Mouse (Mus musculus) heart, embryonic 13.5 days (tissue): ENCODE data around the gene Pim3. TPM values are rescaled to one million over a fixed set of nuclear protein-coding genes. Genes with fewer than 3 reads are reported as not detected.
A peak's percentile ranks its signal among the peaks of the same experiment; 100 is the strongest.

Experiments
- ATAC-seq: fragments of 200-750 bp; cut with Nextera tagmentation; 2 replicates; pipeline ENCODE4 v1.8.0; 2017; ENCODE audit warnings: moderate TSS enrichment; ENCODE audit not compliant: insufficient number of reproducible peaks, low FRiP score, low TSS enrichment; ENCODE audit errors: extremely low read depth
- H3K27ac ChIP-seq: fragments of 300-500 bp; sonication (generic); replicated peaks from 2 replicates; pipeline ENCODE4 v1.5.1; 2015; ENCODE audit warnings: moderate library complexity, mild to moderate bottlenecking, inconsistent platforms
- H3K27me3 ChIP-seq: fragments of 300-500 bp; sonication (generic); replicated peaks from 2 replicates; pipeline ENCODE4 v1.6.1; 2015; ENCODE audit warnings: mild to moderate bottlenecking, inconsistent platforms
- H3K36me3 ChIP-seq: fragments of 300-500 bp; sonication (generic); 2 replicates; pipeline ENCODE4 v1.6.1; 2015; ENCODE audit warnings: mild to moderate bottlenecking, inconsistent platforms
- H3K4me1 ChIP-seq: fragments of 300-500 bp; sonication (generic); 2 replicates; pipeline ENCODE4 v1.6.1; 2015; ENCODE audit warnings: inconsistent platforms
- H3K4me2 ChIP-seq: fragments of 300-500 bp; sonication (generic); 2 replicates; pipeline ENCODE4 v1.6.1; 2015; ENCODE audit warnings: inconsistent platforms, mild to moderate bottlenecking, moderate library complexity
- H3K4me3 ChIP-seq: fragments of 300-500 bp; sonication (generic); 2 replicates; pipeline ENCODE4 v1.5.1; 2015; ENCODE audit warnings: moderate library complexity, mild to moderate bottlenecking, inconsistent platforms
- H3K9ac ChIP-seq: fragments of 300-500 bp; sonication (generic); 2 replicates; pipeline ENCODE4 v1.6.1; 2015; ENCODE audit warnings: inconsistent platforms, mild to moderate bottlenecking, moderate library complexity
- H3K9me3 ChIP-seq: fragments of 300-500 bp; sonication (generic); 2 replicates; pipeline ENCODE4 v1.6.1; 2016; ENCODE audit warnings: inconsistent platforms
- WGBS: fragments of 180-500 bp; shearing (Covaris S2); methylation state at CpG from one replicate; pipeline ENCODE4 v1.1.7; 2015; ENCODE audit warnings: mixed read lengths; 5-methylcytosine and 5-hydroxymethylcytosine counted together
- polyA plus RNA-seq: library from polyadenylated mRNA; unstranded; fragments of >200 nt; fragmentation: Nextera tagmentation; extraction: Ambion mirVana; gene quantifications from 2 replicates; pipeline ENCODE4 v1.2.1, GENCODE M21; 2015

Pim3 gene
- polyA plus RNA-seq, 1 experiment from 2014 or later, result 51.8 TPM

- Histone ChIP-seq H3K9me3 (no peaks in the 10 kb centered on the region), H3K27ac (no peak overlapping the region), H3K27me3 (no peaks in the 10 kb centered on the region), H3K9ac (peak overlapping the region; percentile 58), H3K4me3 (no peak overlapping the region), H3K4me1 (peaks cover 44% of the 10 kb centered on the region), H3K4me2 (no peak overlapping the region), H3K36me3 (peaks cover 3% of the 10 kb centered on the region)
- WGBS, result 60% methylated on average over 8 of the region's 8 CpGs
- no peak for ATAC-seq
Measured at GRCm38 (mm10) chr15:88859206-88859970, 2.6 kb upstream of the Pim3 start.

GRCm38 (mm10) chr15:88860781-88861180, 1.2 kb upstream of the Pim3 start:
- H3K4me1 ChIP-seq, result peaks cover 44% of the 10 kb centered on the region
- no peak overlapping the region for H3K9ac ChIP-seq
- peaks cover 17% of the 10 kb centered on the region for H3K36me3 ChIP-seq
- WGBS, result 90% methylated on average over 3 of the region's 3 CpGs
- no peak overlapping the region for H3K27ac ChIP-seq
- H3K27me3 ChIP-seq, result no peaks in the 10 kb centered on the region
- H3K9me3 ChIP-seq, result no peaks in the 10 kb centered on the region
- no peak for ATAC-seq
- no peak overlapping the region for H3K4me2 ChIP-seq
- no peak overlapping the region for H3K4me3 ChIP-seq

GRCm38 (mm10) chr15:88862881-88863694, 1.1 kb downstream of the Pim3 start:
- no peak for ATAC-seq
- Histone ChIP-seq H3K27me3 (no peaks in the 10 kb centered on the region), H3K36me3 (peaks cover 26% of the 10 kb centered on the region), H3K9ac (peak overlapping the region; percentile 98), H3K4me2 (peak overlapping the region; percentile 94), H3K9me3 (no peaks in the 10 kb centered on the region), H3K27ac (peak overlapping the region; percentile 97), H3K4me3 (peak overlapping the region; percentile 96), H3K4me1 (peaks cover 63% of the 10 kb centered on the region)
- WGBS, result under 1% methylated on average over 98 of the region's 98 CpGs

GRCm38 (mm10) chr15:88863695-88864231, 1.8 kb downstream of the Pim3 start:
- no peaks in the 10 kb centered on the region for H3K9me3 ChIP-seq
- peaks cover 63% of the 10 kb centered on the region for H3K4me1 ChIP-seq
- peak overlapping the region; percentile 94 for H3K4me2 ChIP-seq
- peak overlapping the region; percentile 98 for H3K9ac ChIP-seq
- no peaks in the 10 kb centered on the region for H3K27me3 ChIP-seq
- WGBS, result under 1% methylated on average over 28 of the region's 39 CpGs
- H3K27ac ChIP-seq, result peak overlapping the region; percentile 97
- peak overlapping the region; percentile 96 for H3K4me3 ChIP-seq
- ATAC-seq, result peak; percentile 68
- H3K36me3 ChIP-seq, result peaks cover 26% of the 10 kb centered on the region

GRCm38 (mm10) chr15:88864270-88865030, 2.5 kb downstream of the Pim3 start:
- no peak for ATAC-seq
- Histone ChIP-seq H3K9ac (peak overlapping the region; percentile 98), H3K4me3 (peak overlapping the region; percentile 96), H3K36me3 (peaks cover 26% of the 10 kb centered on the region), H3K4me1 (peaks cover 59% of the 10 kb centered on the region), H3K9me3 (no peaks in the 10 kb centered on the region), H3K4me2 (peak overlapping the region; percentile 94), H3K27me3 (no peaks in the 10 kb centered on the region), H3K27ac (peak overlapping the region; percentile 97)
- 32% methylated on average over 22 of the region's 22 CpGs for WGBS

GRCm38 (mm10) chr15:88865061-88865460, 3.1 kb downstream of the Pim3 start:
- H3K36me3 ChIP-seq, result peaks cover 26% of the 10 kb centered on the region
- peaks cover 55% of the 10 kb centered on the region for H3K4me1 ChIP-seq
- peak overlapping the region; percentile 96 for H3K4me3 ChIP-seq
- ATAC-seq, result no peak
- H3K27me3 ChIP-seq, result no peaks in the 10 kb centered on the region
- WGBS, result 79% methylated on average over 14 of the region's 14 CpGs
- peak overlapping the region; percentile 98 for H3K9ac ChIP-seq
- no peaks in the 10 kb centered on the region for H3K9me3 ChIP-seq
- peak overlapping the region; percentile 94 for H3K4me2 ChIP-seq
- H3K27ac ChIP-seq, result peak overlapping the region; percentile 97

GRCm38 (mm10) chr15:88865888-88866695, 4.1 kb downstream of the Pim3 start:
- Histone ChIP-seq H3K9ac (peak overlapping the region; percentile 98), H3K27me3 (no peaks in the 10 kb centered on the region), H3K36me3 (peaks cover 26% of the 10 kb centered on the region), H3K4me1 (peaks cover 54% of the 10 kb centered on the region), H3K27ac (peak overlapping the region; percentile 97), H3K9me3 (no peaks in the 10 kb centered on the region), H3K4me3 (0 out of 2 replicates have a peak overlapping the region, but pooled peaks have one; percentile 96), H3K4me2 (peak overlapping the region; percentile 94)
- ATAC-seq, result no peak
- 54% methylated on average over 4 of the region's 4 CpGs for WGBS

- no peak for ATAC-seq
- Histone ChIP-seq H3K4me1 (peaks cover 47% of the 10 kb centered on the region), H3K4me3 (no peak overlapping the region), H3K27me3 (no peaks in the 10 kb centered on the region), H3K9me3 (no peaks in the 10 kb centered on the region), H3K36me3 (peaks cover 26% of the 10 kb centered on the region), H3K27ac (peak overlapping the region; percentile 97), H3K4me2 (peak overlapping the region; percentile 94), H3K9ac (peak overlapping the region; percentile 98)
- WGBS, result 20% methylated on average over 7 of the region's 7 CpGs
Measured at GRCm38 (mm10) chr15:88866934-88867356, 5.0 kb downstream of the Pim3 start.

GRCm38 (mm10) chr15:88867368-88868023, 5.5 kb downstream of the Pim3 start:
- 10% methylated on average over 5 of the region's 5 CpGs for WGBS
- no peak for ATAC-seq
- H3K9ac ChIP-seq, result peak overlapping the region; percentile 98
- peak overlapping the region; percentile 94 for H3K4me2 ChIP-seq
- no peak overlapping the region for H3K4me3 ChIP-seq
- no peaks in the 10 kb centered on the region for H3K27me3 ChIP-seq
- H3K9me3 ChIP-seq, result no peaks in the 10 kb centered on the region
- H3K36me3 ChIP-seq, result peaks cover 26% of the 10 kb centered on the region
- H3K4me1 ChIP-seq, result peaks cover 47% of the 10 kb centered on the region
- peak overlapping the region; percentile 97 for H3K27ac ChIP-seq
